Mouse (Mus musculus) liver, embryonic 16.5 days (tissue): ENCODE data around the gene Ifnl2. TPM values are rescaled to one million over a fixed set of nuclear protein-coding genes. Genes with fewer than 3 reads are reported as not detected.
"Not testable (repeated sequence)": the region's sequence is repeated elsewhere in the genome, so short reads cannot be mapped to it uniquely, and the experiment has no call there.

ENCODE experiments used
- ATAC-seq: fragments of 200-750 bp; cut with Nextera tagmentation; 2 replicates; pipeline ENCODE4 v1.8.0; 2017; ENCODE audit warnings: low read depth, mild to moderate bottlenecking, moderate number of reproducible peaks, moderate library complexity
- H3K27ac ChIP-seq: fragments of 300-500 bp; sonication (generic); 2 replicates; pipeline ENCODE4 v1.5.1; 2014; ENCODE audit warnings: mild to moderate bottlenecking, low read length
- H3K27me3 ChIP-seq: fragments of 300-500 bp; sonication (generic); 2 replicates; pipeline ENCODE4 v1.6.1; 2014; ENCODE audit warnings: low read depth, low read length, mixed read lengths; ENCODE audit not compliant: control insufficient read depth, insufficient read depth
- H3K36me3 ChIP-seq: fragments of 300-500 bp; sonication (generic); 2 replicates; pipeline ENCODE4 v1.6.1; 2014; ENCODE audit warnings: mild to moderate bottlenecking; ENCODE audit not compliant: control insufficient read depth, insufficient read depth
- H3K4me1 ChIP-seq: fragments of 300-500 bp; sonication (generic); 2 replicates; pipeline ENCODE4 v1.6.1; 2014; ENCODE audit warnings: low read depth, low read length, mixed read lengths; ENCODE audit not compliant: control insufficient read depth
- H3K4me2 ChIP-seq: fragments of 300-500 bp; sonication (generic); 2 replicates; pipeline ENCODE4 v1.6.1; 2014; ENCODE audit warnings: low read depth, low read length, mixed read lengths
- H3K4me3 ChIP-seq: fragments of 300-500 bp; sonication (generic); 2 replicates; pipeline ENCODE4 v1.5.1; 2014; ENCODE audit warnings: low read depth, mild to moderate bottlenecking, low read length
- H3K9ac ChIP-seq: fragments of 300-500 bp; sonication (generic); 2 replicates; pipeline ENCODE4 v1.6.1; 2014; ENCODE audit warnings: low read depth, low read length
- H3K9me3 ChIP-seq: fragments of 300-500 bp; sonication (generic); replicated peaks from 2 replicates; pipeline ENCODE4 v1.6.1; 2016; ENCODE audit warnings: low read length; ENCODE audit not compliant: control insufficient read depth
- WGBS: fragments of 180-500 bp; shearing (Covaris S2); extraction: QIAGEN DNeasy Blood & Tissue Kit; methylation state at CpG from one replicate; pipeline ENCODE4 v1.1.7; 2014; ENCODE audit not compliant: insufficient replicate concordance; 5-methylcytosine and 5-hydroxymethylcytosine counted together
- polyA plus RNA-seq: library from polyadenylated mRNA; unstranded; fragments of >200 nt; fragmentation: Nextera tagmentation; extraction: Ambion mirVana; gene quantifications from 2 replicates; pipeline ENCODE4 v1.2.1, GENCODE M21; 2015

Gene Ifnl2
- polyA plus RNA-seq: not detected in 2 replicates

DNA sequence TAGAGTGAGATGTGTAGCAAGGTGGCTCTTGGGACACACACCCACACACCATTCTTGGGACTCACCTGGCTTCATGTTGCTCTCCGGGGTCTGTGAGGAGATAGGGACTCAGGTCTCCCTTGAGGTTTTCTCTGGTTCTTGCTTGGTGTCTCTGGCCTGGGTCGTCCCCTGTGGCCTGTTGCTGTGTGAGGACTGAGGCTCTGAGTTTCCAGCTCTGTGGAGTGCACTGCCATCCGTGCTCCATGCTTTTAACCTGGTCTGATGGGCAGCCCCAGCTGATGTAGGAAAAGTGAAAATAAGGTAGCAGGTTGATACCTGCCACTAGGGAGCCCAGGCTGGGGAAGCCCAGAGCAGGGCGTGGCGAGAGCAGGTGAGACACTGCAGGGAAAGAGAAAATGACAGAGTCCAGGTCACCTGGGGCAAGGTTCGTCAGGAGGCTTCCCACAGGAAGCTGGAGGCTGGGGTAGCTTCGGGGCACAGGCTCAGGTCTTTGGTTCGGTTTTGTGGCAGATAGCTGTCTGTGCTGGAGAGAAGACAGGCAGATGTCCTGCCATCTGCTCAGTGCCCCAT, at the start of gene Ifnl2:
Gene Ifnl2, minus strand, starts transcription at position 51 of the 570 bp plus-strand sequence.
- H3K36me3 ChIP-seq, H3K4me2 ChIP-seq, H3K27ac ChIP-seq, ATAC-seq, H3K4me3 ChIP-seq, H3K9ac ChIP-seq, H3K27me3 ChIP-seq, H3K4me1 ChIP-seq, H3K9me3 ChIP-seq: not testable (repeated sequence)
- 45% methylated on average over 8 of the region's 8 CpGs for WGBS

DNA sequence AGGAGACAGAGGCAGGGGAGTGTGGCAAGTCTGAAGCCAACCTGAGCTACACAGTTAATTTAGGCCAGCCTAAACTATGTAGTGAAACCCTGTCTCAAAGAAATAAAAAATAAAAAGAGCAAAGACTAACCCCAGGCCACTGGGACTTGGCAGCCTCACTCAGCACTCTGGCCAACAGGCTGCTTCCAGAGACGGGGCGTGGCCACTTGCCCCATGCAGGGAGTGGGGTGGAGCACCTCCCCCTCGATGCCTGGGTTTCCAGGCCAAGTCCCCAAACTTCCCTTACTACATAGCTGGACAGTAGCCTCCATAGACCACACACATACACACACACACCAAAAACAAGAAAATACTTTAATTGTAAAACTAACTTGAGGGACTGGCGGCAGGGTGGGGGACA, 48.2 kb upstream of the Ifnl2 start:
- Histone ChIP-seq H3K4me3 (no peak overlapping the region), H3K36me3 (peaks cover 15% of the 10 kb centered on the region), H3K27me3 (no peaks in the 10 kb centered on the region), H3K4me2 (no peak overlapping the region), H3K9ac (no peak overlapping the region), H3K27ac (no peak overlapping the region), H3K9me3 (no peaks in the 10 kb centered on the region), H3K4me1 (peaks cover 4% of the 10 kb centered on the region; the same call in 1 of the 2 replicates)
- WGBS: 50% methylated on average over 4 of the region's 4 CpGs
- ATAC-seq: no peak

DNA sequence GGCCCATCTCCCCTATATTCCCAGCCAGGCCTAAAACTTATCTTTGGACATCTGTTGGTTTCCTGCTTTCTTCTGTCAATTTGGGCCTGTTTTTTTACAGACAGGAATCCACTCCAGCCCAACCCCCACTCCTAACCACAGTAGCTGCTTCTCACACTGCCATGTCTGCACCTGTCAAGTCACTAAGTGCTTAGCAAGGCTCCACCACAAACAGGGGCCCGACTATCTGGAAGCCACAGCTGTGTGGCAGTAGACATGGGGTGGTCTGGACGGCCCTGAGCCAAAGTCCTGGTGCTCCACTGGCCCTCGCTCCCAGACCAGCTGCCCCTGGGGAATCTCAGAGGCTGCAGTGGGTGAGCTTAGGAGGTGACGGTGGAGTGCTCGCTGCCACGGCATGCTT, 47.5 kb upstream of the Ifnl2 start:
- no peaks in the 10 kb centered on the region for H3K27me3 ChIP-seq
- H3K4me1 ChIP-seq: peaks cover 4% of the 10 kb centered on the region; the same call in 1 of the 2 replicates
- no peak for ATAC-seq
- H3K4me2 ChIP-seq: no peak overlapping the region
- peaks cover 12% of the 10 kb centered on the region for H3K36me3 ChIP-seq
- H3K9ac ChIP-seq: no peak overlapping the region
- H3K27ac ChIP-seq: no peak overlapping the region
- no peak overlapping the region for H3K4me3 ChIP-seq
- WGBS: 16% methylated on average over 6 of the region's 6 CpGs
- H3K9me3 ChIP-seq: no peaks in the 10 kb centered on the region

DNA sequence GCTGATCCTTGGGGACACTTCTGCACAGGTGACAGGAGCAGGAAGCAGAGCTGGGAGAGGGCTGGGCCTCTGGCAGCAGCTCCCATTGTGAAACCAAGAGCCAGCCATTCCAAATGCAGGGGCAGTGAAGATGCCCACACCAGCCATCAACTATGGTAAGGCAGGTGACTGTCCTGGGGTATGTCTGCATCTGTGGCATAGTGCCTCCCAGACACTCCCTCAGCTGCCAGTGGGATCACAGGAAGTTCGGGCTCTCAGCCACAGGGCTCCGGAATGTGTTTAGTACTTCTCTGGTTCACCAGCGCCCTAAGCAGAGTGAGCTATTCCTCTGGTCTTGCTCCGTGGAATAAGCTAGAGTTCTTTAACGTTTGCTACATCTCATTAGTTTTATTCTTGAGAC, 46.8 kb upstream of the Ifnl2 start:
- Histone ChIP-seq H3K27ac (no peak overlapping the region), H3K4me2 (no peak overlapping the region), H3K4me3 (no peak overlapping the region), H3K36me3 (peaks cover 12% of the 10 kb centered on the region), H3K9ac (no peak overlapping the region), H3K27me3 (no peaks in the 10 kb centered on the region), H3K4me1 (peaks cover 4% of the 10 kb centered on the region; the same call in 1 of the 2 replicates), H3K9me3 (no peaks in the 10 kb centered on the region)
- no peak for ATAC-seq
- WGBS: 58% methylated on average over 5 of the region's 5 CpGs

DNA sequence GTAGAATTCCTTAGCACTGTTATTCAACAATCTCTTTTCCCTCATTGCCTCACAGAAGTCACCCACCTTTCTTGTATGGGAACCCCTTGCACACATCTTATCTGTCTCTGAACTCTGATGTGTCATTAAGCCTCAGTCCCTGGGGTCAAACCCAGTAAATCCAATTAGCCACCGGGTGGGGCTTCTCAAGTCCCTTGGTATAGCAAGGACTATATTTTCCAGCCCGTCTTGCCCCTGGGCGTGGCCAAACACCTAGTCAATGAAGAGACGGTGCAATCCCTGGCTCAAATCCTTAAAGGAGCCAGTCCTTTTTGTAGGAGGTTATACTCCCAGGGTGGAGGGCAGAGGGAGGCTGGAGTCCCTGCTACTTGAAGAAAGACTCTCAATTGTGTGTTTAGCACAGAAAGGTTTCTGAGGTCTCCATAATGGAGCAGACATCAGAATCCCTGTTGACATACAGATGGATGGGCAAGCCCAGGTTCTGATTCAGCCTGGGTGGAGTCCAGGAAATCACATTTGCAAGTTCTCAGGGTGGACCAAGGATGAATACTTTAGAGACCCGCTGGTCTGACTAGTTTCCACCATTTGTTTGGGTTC, 45.8 kb upstream of the Ifnl2 start:
- Histone ChIP-seq H3K9ac (no peak overlapping the region), H3K9me3 (no peaks in the 10 kb centered on the region), H3K4me2 (no peak overlapping the region), H3K4me3 (no peak overlapping the region), H3K27ac (no peak overlapping the region), H3K4me1 (peaks cover 4% of the 10 kb centered on the region; the same call in 1 of the 2 replicates), H3K36me3 (peaks cover 9% of the 10 kb centered on the region), H3K27me3 (no peaks in the 10 kb centered on the region)
- 22% methylated on average over 5 of the region's 5 CpGs for whole genome bisulfite sequencing
- ATAC-seq: no peak

DNA sequence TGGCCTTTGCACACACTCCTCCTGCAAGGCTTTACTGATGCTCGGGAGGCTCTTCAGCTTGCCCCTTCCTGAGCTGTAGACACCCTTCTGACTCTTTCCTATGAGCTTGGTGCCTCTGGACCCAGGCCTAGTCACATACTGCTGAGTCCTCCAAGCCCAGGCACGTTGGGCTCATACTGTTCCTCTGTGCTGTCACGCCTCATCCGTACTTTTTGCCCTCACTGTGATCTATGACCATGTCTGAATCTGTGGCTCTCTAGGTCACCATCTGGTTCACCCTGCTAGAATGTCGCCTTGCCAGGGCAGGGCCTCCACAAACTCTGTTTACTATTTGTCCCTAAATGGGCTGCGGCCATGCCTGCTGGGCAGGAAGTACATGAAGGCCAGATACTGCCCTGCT, 42.8 kb upstream of the Ifnl2 start:
- Histone ChIP-seq H3K36me3 (no peaks in the 10 kb centered on the region), H3K9me3 (no peaks in the 10 kb centered on the region), H3K4me3 (no peak overlapping the region), H3K9ac (no peak overlapping the region), H3K4me1 (peaks cover 4% of the 10 kb centered on the region; the same call in 1 of the 2 replicates), H3K4me2 (no peak overlapping the region), H3K27me3 (no peaks in the 10 kb centered on the region), H3K27ac (no peak overlapping the region)
- no peak for ATAC-seq
- 69% methylated on average over 6 of the region's 6 CpGs for WGBS

DNA sequence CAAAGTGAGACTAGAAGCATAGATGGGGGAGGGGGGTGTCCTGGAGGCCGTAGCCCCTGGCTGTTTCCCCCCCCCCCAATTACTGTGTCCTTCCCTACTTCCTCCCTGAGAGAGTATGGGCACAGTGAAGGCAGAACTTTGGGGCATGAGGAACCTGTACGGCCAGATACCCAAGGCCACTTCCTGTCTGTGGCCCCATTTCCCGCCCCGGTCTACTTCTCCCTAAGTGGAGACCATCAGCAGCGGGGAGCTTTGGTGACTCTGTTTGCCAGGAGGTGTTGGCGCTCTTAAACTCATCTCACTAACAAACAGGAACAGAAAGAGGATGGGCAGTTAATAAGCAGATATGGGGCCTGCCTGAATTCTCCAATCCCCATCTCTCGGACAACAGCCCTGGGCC, 37.4 kb upstream of the Ifnl2 start:
- ATAC-seq: no peak

DNA sequence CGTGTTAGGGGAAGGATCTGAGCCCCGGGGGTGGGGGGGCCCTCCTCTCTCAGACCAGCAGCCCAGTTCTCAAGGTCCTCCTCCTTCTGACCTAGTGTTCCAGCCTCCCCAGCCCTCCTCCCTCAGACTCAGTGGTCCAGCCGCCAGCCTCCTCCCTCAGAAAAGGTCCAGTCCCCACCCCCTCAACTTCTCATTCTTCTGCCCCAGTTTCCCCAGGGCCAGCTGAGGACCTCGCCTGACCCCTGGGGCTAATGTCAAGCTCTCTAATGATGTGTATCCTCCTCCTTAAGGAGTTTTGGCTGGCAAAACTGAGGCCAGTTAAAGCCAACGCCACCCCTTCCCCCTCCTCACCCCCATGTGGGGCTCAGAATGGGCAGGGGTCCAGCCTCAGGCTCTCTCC, 36.9 kb upstream of the Ifnl2 start, which contains the start of gene Nccrp1:
Gene Nccrp1, minus strand, starts transcription at position 101 of the 400 bp plus-strand sequence.
- no peak for ATAC-seq
- Histone ChIP-seq H3K4me2 (peak within 1 kb of the TSS; percentile 11; the same call in 1 of the 2 replicates), H3K27me3 (peaks cover 36% of the 10 kb centered on the region), H3K4me1 (no peaks in the 10 kb centered on the region), H3K9me3 (no peaks in the 10 kb centered on the region), H3K4me3 (0 out of 2 replicates have a peak within 1 kb of the TSS, but pooled peaks have one; percentile 3), H3K36me3 (no peaks in the 10 kb centered on the region), H3K27ac (no peak within 1 kb of the TSS), H3K9ac (no peak within 1 kb of the TSS)
- under 1% methylated on average over 5 of the region's 5 CpGs for WGBS

More for the DNA sequence above, 37.4 kb upstream of the Ifnl2 start:
- no peaks in the 10 kb centered on the region for H3K36me3 ChIP-seq
- H3K4me3 ChIP-seq: no peak overlapping the region
- no peaks in the 10 kb centered on the region for H3K9me3 ChIP-seq
- no peaks in the 10 kb centered on the region for H3K4me1 ChIP-seq
- no peak overlapping the region for H3K9ac ChIP-seq
- H3K4me2 ChIP-seq: 0 out of 2 replicates have a peak overlapping the region, but pooled peaks have one; percentile 5
- no peak overlapping the region for H3K27ac ChIP-seq
- 18% methylated on average over 7 of the region's 7 CpGs for WGBS
- H3K27me3 ChIP-seq: peaks cover 36% of the 10 kb centered on the region

DNA sequence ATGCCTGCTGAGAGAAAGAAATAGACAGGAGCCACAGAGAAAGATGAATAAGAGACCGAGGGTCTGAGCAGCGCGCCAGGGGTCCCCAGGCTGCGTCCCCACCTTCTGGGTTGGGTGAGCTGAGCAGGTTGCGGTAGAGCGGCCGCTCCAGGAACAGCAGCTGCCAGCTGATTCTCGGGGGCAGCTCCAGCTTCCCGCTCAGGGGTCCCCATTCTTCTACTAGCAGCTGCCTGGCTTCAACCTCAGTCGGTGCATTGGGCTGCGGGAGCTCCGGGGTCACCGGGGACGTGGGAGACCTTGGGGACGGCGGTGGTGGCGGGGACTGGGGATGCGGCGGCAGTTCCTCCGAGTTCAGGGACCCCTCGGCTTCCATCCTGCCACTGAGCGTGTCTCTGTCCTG, 36.4 kb upstream of the Ifnl2 start:
- Histone ChIP-seq H3K4me3 (0 out of 2 replicates have a peak overlapping the region, but pooled peaks have one; percentile 3), H3K27ac (no peak overlapping the region), H3K36me3 (no peaks in the 10 kb centered on the region), H3K9ac (no peak overlapping the region), H3K4me2 (peak overlapping the region; percentile 11; the same call in 1 of the 2 replicates), H3K4me1 (no peaks in the 10 kb centered on the region), H3K27me3 (peaks cover 36% of the 10 kb centered on the region), H3K9me3 (no peaks in the 10 kb centered on the region)
- 2% methylated on average over 22 of the region's 22 CpGs for WGBS
- no peak for ATAC-seq
